Mouse (Mus musculus) heart, embryonic 12.5 days (tissue): ENCODE measurements at regions not wholly inside any gene's neighbourhood (a gene's known extent, or its start where the extent isn't known, plus 50 kb on each side); places are given as distances from the start of the nearest gene placed in this dataset.

Experiments used
- ATAC-seq: fragments of 200-750 bp; cut with Nextera tagmentation; 2 replicates; pipeline ENCODE4 v1.8.0; 2017; ENCODE audit warnings: moderate TSS enrichment, moderate library complexity; ENCODE audit not compliant: insufficient number of reproducible peaks, low FRiP score
- H3K27ac ChIP-seq: fragments of 300-500 bp; sonication (generic); 2 replicates; pipeline ENCODE4 v1.5.1; 2016; ENCODE audit warnings: mild to moderate bottlenecking, moderate library complexity; ENCODE audit not compliant: poor library complexity, severe bottlenecking
- H3K27me3 ChIP-seq: fragments of 300-500 bp; sonication (generic); replicated peaks from 2 replicates; pipeline ENCODE4 v1.6.1; 2016; ENCODE audit warnings: mild to moderate bottlenecking, moderate library complexity
- H3K36me3 ChIP-seq: fragments of 300-500 bp; sonication (generic); 2 replicates; pipeline ENCODE4 v1.6.1; 2016; ENCODE audit warnings: mild to moderate bottlenecking, moderate library complexity
- H3K4me1 ChIP-seq: fragments of 300-500 bp; sonication (generic); replicated peaks from 2 replicates; pipeline ENCODE4 v1.6.1; 2016; ENCODE audit warnings: mild to moderate bottlenecking
- H3K4me2 ChIP-seq: fragments of 300-500 bp; sonication (generic); 2 replicates; pipeline ENCODE4 v1.6.1; 2016; ENCODE audit warnings: mild to moderate bottlenecking, moderate library complexity
- H3K4me3 ChIP-seq: fragments of 300-500 bp; sonication (generic); 2 replicates; pipeline ENCODE4 v1.5.1; 2016; ENCODE audit warnings: mild to moderate bottlenecking
- H3K9ac ChIP-seq: fragments of 300-500 bp; sonication (generic); 2 replicates; pipeline ENCODE4 v1.6.1; 2016; ENCODE audit warnings: mild to moderate bottlenecking, moderate library complexity
- H3K9me3 ChIP-seq: fragments of 300-500 bp; sonication (generic); replicated peaks from 2 replicates; pipeline ENCODE4 v1.6.1; 2016; ENCODE audit warnings: mild to moderate bottlenecking, moderate library complexity
- WGBS: fragments of 180-500 bp; shearing (Covaris S2); methylation state at CpG from one replicate; pipeline ENCODE4 v1.1.7; 2016; 5-methylcytosine and 5-hydroxymethylcytosine counted together

DNA sequence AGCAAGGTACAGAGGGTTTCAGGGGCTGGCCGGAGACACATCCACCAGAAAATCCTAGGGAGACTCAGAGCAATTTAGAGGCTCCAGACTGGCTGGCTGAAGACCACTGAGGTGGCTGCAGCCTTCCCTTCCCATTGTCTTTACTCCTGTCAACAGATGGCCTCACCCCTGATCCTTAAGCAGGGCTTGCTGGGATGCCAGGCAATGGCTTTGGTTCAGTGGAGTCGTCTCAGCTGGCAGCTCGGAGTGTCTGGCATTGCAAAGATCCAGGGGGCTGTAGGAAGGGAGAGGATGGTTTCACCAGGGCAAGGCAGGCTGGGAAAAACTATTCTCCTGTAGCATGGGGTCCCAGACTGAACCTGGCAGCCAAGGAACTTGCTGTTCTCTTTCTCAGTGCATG, 395.8 kb downstream of the Tshz3 start:
- Histone ChIP-seq H3K27me3 (no peaks in the 10 kb centered on the region), H3K4me1 (peaks cover 3% of the 10 kb centered on the region; the same call in 1 of the 2 replicates), H3K27ac (no peak overlapping the region), H3K4me2 (no peak overlapping the region), H3K36me3 (no peaks in the 10 kb centered on the region), H3K4me3 (no peak overlapping the region), H3K9ac (no peak overlapping the region), H3K9me3 (no peaks in the 10 kb centered on the region)
- 64% methylated on average over 3 of the region's 3 CpGs for WGBS
- ATAC-seq: no peak

GRCm38 (mm10) chr7:37095839-37096238, 397.9 kb downstream of the Tshz3 start:
- no peaks in the 10 kb centered on the region for H3K27me3 ChIP-seq
- H3K4me3 ChIP-seq: no peak overlapping the region
- no peaks in the 10 kb centered on the region for H3K36me3 ChIP-seq
- no peak overlapping the region for H3K27ac ChIP-seq
- no peaks in the 10 kb centered on the region for H3K9me3 ChIP-seq
- no peak overlapping the region for H3K4me2 ChIP-seq
- no peak overlapping the region for H3K9ac ChIP-seq
- 59% methylated on average over 11 of the region's 11 CpGs for WGBS
- ATAC-seq: no peak
- H3K4me1 ChIP-seq: peaks cover 3% of the 10 kb centered on the region; the same call in 1 of the 2 replicates

GRCm38 (mm10) chr7:37096291-37096690, 398.4 kb downstream of the Tshz3 start:
- WGBS: 80% methylated on average over 5 of the region's 5 CpGs
- H3K9ac ChIP-seq: no peak overlapping the region
- no peak overlapping the region for H3K27ac ChIP-seq
- H3K9me3 ChIP-seq: no peaks in the 10 kb centered on the region
- H3K4me3 ChIP-seq: no peak overlapping the region
- H3K36me3 ChIP-seq: no peaks in the 10 kb centered on the region
- ATAC-seq: no peak
- H3K4me2 ChIP-seq: no peak overlapping the region
- peaks cover 3% of the 10 kb centered on the region; the same call in 1 of the 2 replicates for H3K4me1 ChIP-seq
- no peaks in the 10 kb centered on the region for H3K27me3 ChIP-seq

DNA sequence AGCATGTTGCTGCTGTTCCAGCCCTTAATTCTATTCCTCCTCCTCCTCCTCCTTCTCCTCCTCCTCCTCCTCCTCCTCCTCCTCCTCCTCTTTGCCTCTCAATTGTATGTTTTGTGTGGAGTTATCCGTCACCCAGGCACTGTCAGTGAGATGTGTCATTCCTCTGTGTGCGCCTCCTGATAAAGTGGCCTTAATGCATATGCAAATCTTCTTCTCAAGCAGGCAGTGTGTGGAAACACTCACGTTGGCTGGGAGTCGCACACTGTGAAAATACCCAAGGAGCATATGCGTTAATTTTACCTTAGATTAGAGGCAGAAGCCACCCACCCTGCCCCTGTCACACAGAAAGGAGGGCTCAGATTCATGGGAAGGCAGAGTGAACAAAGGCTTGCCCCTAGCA, 401.0 kb downstream of the Tshz3 start:
- Histone ChIP-seq H3K4me2 (no peak overlapping the region), H3K27ac (no peak overlapping the region), H3K9ac (no peak overlapping the region), H3K9me3 (no peaks in the 10 kb centered on the region), H3K4me3 (no peak overlapping the region), H3K27me3 (no peaks in the 10 kb centered on the region; the same call in 1 of the 2 replicates), H3K4me1 (no peaks in the 10 kb centered on the region), H3K36me3 (no peaks in the 10 kb centered on the region)
- 34% methylated on average over 5 of the region's 5 CpGs for WGBS
- ATAC-seq: no peak

DNA sequence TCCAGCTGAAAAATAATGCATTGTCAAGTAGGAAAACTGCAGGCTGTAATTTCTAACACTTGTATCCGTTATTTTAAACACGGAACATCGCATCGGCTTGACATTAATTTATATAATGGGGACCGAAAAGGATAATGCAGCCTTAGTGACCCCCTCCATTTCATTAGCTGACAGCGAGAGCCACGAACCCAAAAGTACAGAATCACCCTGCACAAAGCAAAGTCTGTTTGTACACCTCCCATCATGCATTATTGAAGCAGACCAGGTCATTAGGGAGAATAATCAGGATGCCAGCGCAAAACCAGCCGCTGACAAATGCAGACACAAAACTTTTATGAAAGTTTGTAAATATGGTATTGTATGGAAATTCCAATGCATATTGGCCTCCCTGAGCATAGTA, 406.8 kb downstream of the Tshz3 start:
- Histone ChIP-seq H3K36me3 (no peaks in the 10 kb centered on the region), H3K27ac (no peak overlapping the region), H3K4me3 (no peak overlapping the region), H3K4me2 (no peak overlapping the region), H3K9ac (no peak overlapping the region), H3K9me3 (no peaks in the 10 kb centered on the region), H3K4me1 (no peaks in the 10 kb centered on the region), H3K27me3 (no peaks in the 10 kb centered on the region; the same call in 1 of the 2 replicates)
- ATAC-seq: no peak
- 85% methylated on average over 9 of the region's 9 CpGs for WGBS

DNA sequence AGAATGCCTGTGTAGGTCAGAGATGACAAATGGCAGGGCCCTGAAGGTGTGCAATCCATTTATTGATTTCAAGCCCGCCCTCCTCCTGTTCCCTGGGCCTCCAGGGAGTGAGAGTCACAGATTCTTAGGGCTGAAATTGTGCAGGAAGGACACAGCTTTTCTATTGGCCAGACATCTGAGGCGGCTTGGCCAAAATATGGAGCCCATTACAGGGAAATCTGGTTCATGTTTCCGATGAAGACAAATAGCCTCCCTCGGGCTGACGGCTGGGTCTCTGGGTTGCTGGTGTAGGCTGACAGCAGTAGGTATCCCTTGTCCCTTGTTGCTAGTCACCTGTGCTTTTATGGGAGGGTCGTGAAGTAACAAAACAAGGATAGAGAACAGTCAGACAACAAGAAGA, 413.2 kb downstream of the Tshz3 start:
- Histone ChIP-seq H3K27me3 (no peaks in the 10 kb centered on the region), H3K36me3 (no peaks in the 10 kb centered on the region), H3K27ac (no peak overlapping the region), H3K4me3 (no peak overlapping the region), H3K4me1 (no peaks in the 10 kb centered on the region), H3K9ac (no peak overlapping the region), H3K9me3 (no peaks in the 10 kb centered on the region), H3K4me2 (no peak overlapping the region)
- no peak for ATAC-seq
- 73% methylated on average over 6 of the region's 6 CpGs for WGBS

DNA sequence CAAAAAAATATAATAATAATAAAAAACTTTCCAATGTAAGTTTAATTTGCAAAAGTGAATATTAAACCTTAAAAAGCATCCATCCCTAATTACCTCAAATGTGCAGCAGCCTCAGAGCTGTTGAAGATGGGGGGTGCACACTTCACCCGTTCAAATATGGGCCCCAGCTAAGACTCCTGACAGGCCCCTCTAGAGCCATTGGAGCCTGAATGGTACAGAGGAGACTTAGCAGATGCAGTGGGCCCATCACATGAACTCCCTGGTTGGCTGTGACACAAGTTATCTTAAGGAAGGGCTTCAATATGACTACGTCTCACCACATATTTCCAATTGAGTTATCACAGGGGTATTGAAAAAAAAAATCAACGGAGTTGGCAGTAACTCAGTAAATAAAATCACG, 422.9 kb downstream of the Tshz3 start:
- Histone ChIP-seq H3K4me3 (no peak overlapping the region), H3K27ac (no peak overlapping the region), H3K9me3 (no peaks in the 10 kb centered on the region), H3K4me1 (no peaks in the 10 kb centered on the region), H3K27me3 (no peaks in the 10 kb centered on the region), H3K36me3 (no peaks in the 10 kb centered on the region), H3K4me2 (no peak overlapping the region), H3K9ac (no peak overlapping the region)
- ATAC-seq: no peak
- WGBS: 81% methylated on average over 4 of the region's 4 CpGs

DNA sequence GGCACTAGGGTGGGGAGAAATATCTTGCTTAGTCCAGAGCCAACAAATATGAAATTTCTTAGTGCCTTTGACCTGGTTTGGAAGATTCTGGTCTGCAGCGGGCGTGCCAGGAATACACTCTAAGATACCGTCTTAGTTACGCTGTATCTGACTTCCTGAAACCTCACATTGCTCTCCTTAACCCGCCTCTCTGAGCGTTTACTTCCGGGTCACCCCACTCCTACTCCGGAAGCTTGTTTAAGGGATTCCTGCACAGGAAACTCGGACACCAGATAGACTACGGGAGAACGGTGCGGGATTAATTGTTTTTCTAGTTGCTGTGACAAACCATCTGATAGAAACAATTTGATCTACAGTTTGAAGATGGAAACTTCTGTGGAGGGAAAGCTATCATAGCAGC, 442.3 kb downstream of the Tshz3 start:
- H3K27me3 ChIP-seq: no peaks in the 10 kb centered on the region
- no peak overlapping the region for H3K9ac ChIP-seq
- H3K36me3 ChIP-seq: no peaks in the 10 kb centered on the region
- H3K9me3 ChIP-seq: 0 out of 2 replicates have a peak, but pooled peaks cover 3% of the 10 kb centered on the region
- no peak overlapping the region for H3K4me3 ChIP-seq
- H3K27ac ChIP-seq: no peak overlapping the region
- no peak overlapping the region for H3K4me2 ChIP-seq
- 71% methylated on average over 12 of the region's 12 CpGs for WGBS
- ATAC-seq: no peak
- H3K4me1 ChIP-seq: no peaks in the 10 kb centered on the region

- Histone ChIP-seq H3K27ac (no peak overlapping the region), H3K36me3 (no peaks in the 10 kb centered on the region), H3K9ac (no peak overlapping the region), H3K4me2 (no peak overlapping the region), H3K4me3 (no peak overlapping the region), H3K27me3 (no peaks in the 10 kb centered on the region), H3K9me3 (0 out of 2 replicates have a peak, but pooled peaks cover 3% of the 10 kb centered on the region), H3K4me1 (no peaks in the 10 kb centered on the region)
- 78% methylated on average over 5 of the region's 5 CpGs for WGBS
- no peak for ATAC-seq
Observed at GRCm38 (mm10) chr7:37142780-37143179, 444.9 kb downstream of the Tshz3 start.

DNA sequence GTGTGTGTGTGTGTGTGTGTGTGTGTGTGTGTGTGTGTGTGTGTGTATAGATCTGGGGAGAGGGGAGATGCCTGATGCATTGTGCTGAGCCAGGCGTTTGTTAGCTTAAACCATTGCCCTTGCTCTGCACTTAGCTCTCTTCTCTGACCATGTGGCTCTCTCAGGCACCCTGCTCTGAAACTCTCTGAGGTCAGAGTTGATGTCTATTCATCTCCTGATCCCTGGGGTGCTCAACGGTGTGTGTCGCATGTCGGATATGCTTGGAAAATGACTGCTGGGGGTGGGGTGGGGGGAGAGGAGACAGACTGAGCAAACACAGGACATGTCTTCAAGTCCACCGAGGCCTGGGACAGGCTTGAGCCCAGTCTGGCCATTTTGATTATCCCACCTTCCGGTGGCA, 446.4 kb downstream of the Tshz3 start:
- H3K27ac ChIP-seq: no peak overlapping the region
- H3K4me2 ChIP-seq: no peak overlapping the region
- WGBS: 44% methylated on average over 6 of the region's 6 CpGs
- no peak overlapping the region for H3K9ac ChIP-seq
- no peaks in the 10 kb centered on the region for H3K27me3 ChIP-seq
- no peaks in the 10 kb centered on the region for H3K36me3 ChIP-seq
- H3K4me1 ChIP-seq: no peaks in the 10 kb centered on the region
- no peak for ATAC-seq
- 0 out of 2 replicates have a peak, but pooled peaks cover 3% of the 10 kb centered on the region for H3K9me3 ChIP-seq
- no peak overlapping the region for H3K4me3 ChIP-seq

- H3K4me2 ChIP-seq: no peak overlapping the region
- 82% methylated on average over 5 of the region's 5 CpGs for WGBS
- no peaks in the 10 kb centered on the region for H3K4me1 ChIP-seq
- H3K27me3 ChIP-seq: no peaks in the 10 kb centered on the region
- no peak overlapping the region for H3K4me3 ChIP-seq
- ATAC-seq: no peak
- H3K36me3 ChIP-seq: no peaks in the 10 kb centered on the region
- H3K27ac ChIP-seq: no peak overlapping the region
- H3K9ac ChIP-seq: no peak overlapping the region
- H3K9me3 ChIP-seq: peaks cover 9% of the 10 kb centered on the region; the same call in 1 of the 2 replicates
Observed at GRCm38 (mm10) chr7:37149711-37150110, 451.8 kb downstream of the Tshz3 start.

DNA sequence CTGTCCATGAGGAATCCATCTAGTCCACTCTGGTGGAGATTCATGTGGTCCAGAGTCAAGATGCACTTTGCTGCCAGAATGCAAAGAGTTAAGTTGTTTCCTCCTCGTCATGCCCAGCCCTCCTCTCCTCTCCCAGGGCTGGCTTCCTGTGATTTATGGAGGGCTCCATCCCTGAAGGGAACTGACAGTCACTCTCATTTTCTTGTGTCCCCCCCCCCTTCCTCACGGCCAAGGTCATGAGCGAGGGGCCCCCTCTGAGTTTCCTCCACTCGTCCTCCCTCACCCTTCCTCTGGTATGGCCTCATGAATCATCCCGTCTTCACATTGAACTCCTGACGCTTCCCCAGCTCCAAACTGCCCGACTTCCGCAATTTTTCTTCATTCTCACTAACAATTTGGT, 461.9 kb downstream of the Tshz3 start:
- WGBS: 50% methylated on average over 8 of the region's 8 CpGs
- Histone ChIP-seq H3K9ac (no peak overlapping the region), H3K4me1 (no peaks in the 10 kb centered on the region), H3K36me3 (no peaks in the 10 kb centered on the region), H3K9me3 (peaks cover 3% of the 10 kb centered on the region; the same call in 1 of the 2 replicates), H3K27me3 (no peaks in the 10 kb centered on the region), H3K4me2 (no peak overlapping the region), H3K27ac (no peak overlapping the region), H3K4me3 (no peak overlapping the region)
- no peak for ATAC-seq
